Mouse (Mus musculus) neural tube, embryonic 13.5 days (tissue): ENCODE data around the gene Neurl2. TPM values are rescaled to one million over a fixed set of nuclear protein-coding genes. Genes with fewer than 3 reads are reported as not detected.
A peak's percentile ranks its signal among the peaks of the same experiment; 100 is the strongest.
"Not testable (repeated sequence)": the region's sequence is repeated elsewhere in the genome, so short reads cannot be mapped to it uniquely, and the experiment has no call there.

Experiments
- ATAC-seq: fragments of 200-750 bp; cut with Nextera tagmentation; 2 replicates; pipeline ENCODE4 v1.8.0; 2017; ENCODE audit warnings: low read depth, mild to moderate bottlenecking, moderate TSS enrichment, moderate library complexity
- H3K27ac ChIP-seq: fragments of 300-500 bp; sonication (generic); replicated peaks from 2 replicates; pipeline ENCODE4 v1.5.1; 2015; ENCODE audit warnings: moderate library complexity, mild to moderate bottlenecking, inconsistent platforms
- H3K27me3 ChIP-seq: fragments of 300-500 bp; sonication (generic); 2 replicates; pipeline ENCODE4 v1.6.1; 2015; ENCODE audit warnings: mild to moderate bottlenecking, inconsistent platforms
- H3K36me3 ChIP-seq: fragments of 300-500 bp; sonication (generic); 2 replicates; pipeline ENCODE4 v1.6.1; 2015; ENCODE audit warnings: mild to moderate bottlenecking, inconsistent platforms
- H3K4me1 ChIP-seq: fragments of 300-500 bp; sonication (generic); replicated peaks from 2 replicates; pipeline ENCODE4 v1.6.1; 2015; ENCODE audit warnings: inconsistent platforms
- H3K4me2 ChIP-seq: fragments of 300-500 bp; sonication (generic); 2 replicates; pipeline ENCODE4 v1.6.1; 2015; ENCODE audit warnings: inconsistent platforms, mild to moderate bottlenecking, moderate library complexity
- H3K4me3 ChIP-seq: fragments of 300-500 bp; sonication (generic); 2 replicates; pipeline ENCODE4 v1.5.1; 2015; ENCODE audit warnings: mild to moderate bottlenecking, inconsistent platforms
- H3K9ac ChIP-seq: fragments of 300-500 bp; sonication (generic); 2 replicates; pipeline ENCODE4 v1.6.1; 2015; ENCODE audit warnings: moderate library complexity, mild to moderate bottlenecking, inconsistent platforms
- H3K9me3 ChIP-seq: fragments of 300-500 bp; sonication (generic); 2 replicates; pipeline ENCODE4 v1.6.1; 2016; ENCODE audit warnings: inconsistent platforms
- WGBS: fragments of 180-500 bp; shearing (Covaris S2); methylation state at CpG from one replicate; pipeline ENCODE4 v1.1.7; 2015; 5-methylcytosine and 5-hydroxymethylcytosine counted together
- polyA plus RNA-seq: library from polyadenylated mRNA; unstranded; fragments of >200 nt; fragmentation: Nextera tagmentation; extraction: Ambion mirVana; gene quantifications from 2 replicates; pipeline ENCODE4 v1.2.1, GENCODE M21; 2015

Neurl2 gene
- polyA plus RNA-seq, 1 experiment from 2014 or later = 4.9 TPM

- peak; percentile 37; the same call in 1 of the 2 replicates for ATAC-seq
- Histone ChIP-seq H3K27ac (peak overlapping the region; percentile 53; the same call in 1 of the 2 replicates), H3K4me1 (peaks cover 27% of the 10 kb centered on the region), H3K9me3 (no peaks in the 10 kb centered on the region), H3K36me3 (no peaks in the 10 kb centered on the region), H3K27me3 (peaks cover 51% of the 10 kb centered on the region), H3K4me2 (peak overlapping the region; percentile 85), H3K9ac (peak overlapping the region; percentile 64), H3K4me3 (peak overlapping the region; percentile 45)
- WGBS = 1% methylated on average over 42 of the region's 42 CpGs
Measured at GRCm38 (mm10) chr2:164856309-164857100, 23.2 kb upstream of the Neurl2 start.

- H3K9me3 ChIP-seq, ATAC-seq, H3K9ac ChIP-seq, H3K27ac ChIP-seq, H3K36me3 ChIP-seq: not testable (repeated sequence)
- Histone ChIP-seq H3K27me3 (peaks cover 51% of the 10 kb centered on the region), H3K4me3 (peak overlapping the region; percentile 45), H3K4me2 (peak overlapping the region; percentile 85), H3K4me1 (peaks cover 27% of the 10 kb centered on the region)
- WGBS = 82% methylated on average over 5 of the region's 5 CpGs
Measured at GRCm38 (mm10) chr2:164855572-164855971, 22.3 kb upstream of the Neurl2 start.

- no peaks in the 10 kb centered on the region for H3K4me1 ChIP-seq
- no peak for ATAC-seq
- H3K4me3 ChIP-seq = no peak overlapping the region
- H3K9ac ChIP-seq = no peak overlapping the region
- WGBS = 89% methylated on average over 8 of the region's 8 CpGs
- no peaks in the 10 kb centered on the region for H3K9me3 ChIP-seq
- H3K4me2 ChIP-seq = no peak overlapping the region
- peaks cover 5% of the 10 kb centered on the region; the same call in 1 of the 2 replicates for H3K27me3 ChIP-seq
- H3K27ac ChIP-seq = no peak overlapping the region
- H3K36me3 ChIP-seq = no peaks in the 10 kb centered on the region
Measured at GRCm38 (mm10) chr2:164850061-164850460, 16.8 kb upstream of the Neurl2 start.

- Histone ChIP-seq H3K4me3 (no peak overlapping the region), H3K9ac (no peak overlapping the region)
- WGBS = 59% methylated on average over 3 of the region's 3 CpGs
Measured at GRCm38 (mm10) chr2:164845782-164846181, 12.5 kb upstream of the Neurl2 start.

GRCm38 (mm10) chr2:164835164-164835563 lies 1.9 kb upstream of the Neurl2 start:
- ATAC-seq = no peak
- Histone ChIP-seq H3K9me3 (no peaks in the 10 kb centered on the region), H3K4me1 (peaks cover 25% of the 10 kb centered on the region), H3K4me3 (peak overlapping the region; percentile 59; the same call in 1 of the 2 replicates), H3K27me3 (no peaks in the 10 kb centered on the region), H3K4me2 (peak overlapping the region; percentile 87), H3K9ac (no peak overlapping the region), H3K36me3 (peaks cover 33% of the 10 kb centered on the region), H3K27ac (no peak overlapping the region)
- WGBS = 98% methylated on average over 4 of the region's 4 CpGs

More at GRCm38 (mm10) chr2:164845782-164846181, 12.5 kb upstream of the Neurl2 start:
- ATAC-seq = no peak
- no peaks in the 10 kb centered on the region for H3K27me3 ChIP-seq
- H3K9me3 ChIP-seq = no peaks in the 10 kb centered on the region
- H3K27ac ChIP-seq = no peak overlapping the region
- no peaks in the 10 kb centered on the region for H3K4me1 ChIP-seq
- H3K4me2 ChIP-seq = no peak overlapping the region
- H3K36me3 ChIP-seq = no peaks in the 10 kb centered on the region

- no peaks in the 10 kb centered on the region for H3K9me3 ChIP-seq
- H3K4me1 ChIP-seq = peaks cover 25% of the 10 kb centered on the region
- H3K4me2 ChIP-seq = peak overlapping the region; percentile 87
- peak overlapping the region; percentile 59 for H3K4me3 ChIP-seq
- no peaks in the 10 kb centered on the region for H3K27me3 ChIP-seq
- 45% methylated on average over 8 of the region's 8 CpGs for WGBS
- H3K9ac ChIP-seq = peak overlapping the region; percentile 76
- peaks cover 27% of the 10 kb centered on the region for H3K36me3 ChIP-seq
- H3K27ac ChIP-seq = no peak overlapping the region
- no peak for ATAC-seq
Measured at GRCm38 (mm10) chr2:164834531-164834930, 1.3 kb upstream of the Neurl2 start.

- peak within 1 kb of the TSS; percentile 87 for H3K4me2 ChIP-seq
- H3K9ac ChIP-seq = peak within 1 kb of the TSS; percentile 76
- ATAC-seq = peak; percentile 78
- no peaks in the 10 kb centered on the region for H3K9me3 ChIP-seq
- H3K27me3 ChIP-seq = no peaks in the 10 kb centered on the region
- H3K4me3 ChIP-seq = peak within 1 kb of the TSS; percentile 59
- H3K4me1 ChIP-seq = peaks cover 25% of the 10 kb centered on the region
- H3K36me3 ChIP-seq = peaks cover 23% of the 10 kb centered on the region
- peak within 1 kb of the TSS; percentile 79 for H3K27ac ChIP-seq
- 1% methylated on average over 35 of the region's 35 CpGs for WGBS
Measured at GRCm38 (mm10) chr2:164832748-164833301, 431 bp downstream of the Neurl2 start, which contains the start of gene Ctsa. Gene Ctsa, plus strand, starts transcription at chr2:164832873.

- Histone ChIP-seq H3K9ac (peak overlapping the region; percentile 76), H3K36me3 (peaks cover 29% of the 10 kb centered on the region), H3K9me3 (no peaks in the 10 kb centered on the region), H3K4me3 (peak overlapping the region; percentile 59), H3K27me3 (no peaks in the 10 kb centered on the region), H3K4me1 (peaks cover 25% of the 10 kb centered on the region), H3K27ac (peak overlapping the region; percentile 79), H3K4me2 (peak overlapping the region; percentile 87)
- 0 out of 2 replicates have a peak, but pooled peaks have one; percentile 2 for ATAC-seq
- 64% methylated on average over 16 of the region's 16 CpGs for WGBS
Measured at GRCm38 (mm10) chr2:164832032-164832747, 1.1 kb downstream of the Neurl2 start.

GRCm38 (mm10) chr2:164831029-164831428 lies 2.2 kb downstream of the Neurl2 start:
- no peak overlapping the region for H3K27ac ChIP-seq
- peaks cover 31% of the 10 kb centered on the region for H3K36me3 ChIP-seq
- no peak overlapping the region for H3K4me3 ChIP-seq
- no peak overlapping the region for H3K4me2 ChIP-seq
- no peaks in the 10 kb centered on the region for H3K9me3 ChIP-seq
- no peak for ATAC-seq
- 91% methylated on average over 10 of the region's 10 CpGs for WGBS
- peaks cover 28% of the 10 kb centered on the region for H3K4me1 ChIP-seq
- no peaks in the 10 kb centered on the region for H3K27me3 ChIP-seq
- H3K9ac ChIP-seq = no peak overlapping the region

- Histone ChIP-seq H3K9me3 (no peaks in the 10 kb centered on the region), H3K27me3 (no peaks in the 10 kb centered on the region), H3K36me3 (peaks cover 46% of the 10 kb centered on the region), H3K27ac (no peak overlapping the region), H3K4me1 (peaks cover 24% of the 10 kb centered on the region), H3K4me3 (no peak overlapping the region), H3K4me2 (no peak overlapping the region), H3K9ac (no peak overlapping the region)
- no peak for ATAC-seq
- WGBS = 100% methylated on average over 1 of the region's 1 CpGs
Measured at GRCm38 (mm10) chr2:164829090-164829489, 4.2 kb downstream of the Neurl2 start.

- H3K9me3 ChIP-seq = no peaks in the 10 kb centered on the region
- peaks cover 28% of the 10 kb centered on the region for H3K4me1 ChIP-seq
- H3K4me3 ChIP-seq = no peak within 1 kb of the TSS
- WGBS = 95% methylated on average over 6 of the region's 6 CpGs
- no peaks in the 10 kb centered on the region for H3K27me3 ChIP-seq
- H3K4me2 ChIP-seq = no peak within 1 kb of the TSS
- H3K9ac ChIP-seq = no peak within 1 kb of the TSS
- no peak within 1 kb of the TSS for H3K27ac ChIP-seq
- H3K36me3 ChIP-seq = peaks cover 46% of the 10 kb centered on the region
- ATAC-seq = no peak
Measured at GRCm38 (mm10) chr2:164828437-164828836, 4.8 kb downstream of the Neurl2 start, which contains the start of gene Spata25. Gene Spata25, minus strand, starts transcription at chr2:164828537.
